Mouse (Mus musculus) myocyte (in vitro differentiated cells): ENCODE results near the gene Itprid2.

Source experiments
- E2F4 ChIP-seq: IDR thresholded peaks from one replicate; pipeline ENCODE4 v1.6.1; 2011; ENCODE audit warnings: mild to moderate bottlenecking, control low read depth, moderate library complexity; ENCODE audit not compliant: insufficient read depth
- POLR2A ChIP-seq: IDR thresholded peaks from one replicate; pipeline ENCODE4 v1.6.1; 2011; ENCODE audit warnings: low read depth, mild to moderate bottlenecking, control low read depth, moderate library complexity; ENCODE audit not compliant: insufficient read length

GRCm38 (mm10) chr2:79695190-79695589, 60.0 kb downstream of the Itprid2 start:
- no peak for TF ChIP-seq E2F4
- TF ChIP-seq POLR2A: no peak
